8 mouse cellular contexts compared by ENCODE assay signal in the genomic region with DNA sequence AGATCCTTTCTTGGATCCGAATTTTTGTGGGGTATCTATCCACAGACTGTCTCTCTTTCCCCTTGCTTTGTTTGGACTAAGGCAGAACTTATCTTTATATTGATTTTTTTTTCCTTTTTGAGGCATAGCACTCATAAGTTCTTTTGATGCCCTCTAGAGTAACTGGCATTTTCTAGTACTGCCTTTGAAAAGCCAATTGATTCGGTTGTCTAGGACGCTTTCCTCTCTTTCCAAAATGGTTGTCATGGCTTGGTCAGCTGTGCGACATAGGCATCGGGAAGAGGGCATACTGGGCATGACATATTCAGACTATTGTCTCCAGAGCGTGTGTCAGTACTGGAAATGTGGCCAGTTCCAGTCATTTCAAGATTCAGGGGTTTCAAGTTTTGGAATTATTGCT. TPM values are rescaled to one million over a fixed set of nuclear protein-coding genes. Genes with fewer than 3 reads are reported as not detected.
DNase-seq lines count a peak whose midpoint lies in the region; ATAC-seq and TF ChIP-seq lines count a peak whose summit lies in the region.

No protein-coding gene starts in this region.

- no peak for TF ChIP-seq CTCF in MEL (IDR thresholded peaks at IDR 0.05 in 2 of 3, conservative IDR thresholded peaks at IDR 0.05 in 1 of 3; ENCODE audit: control insufficient read depth in 1 of 3, insufficient read depth in 1 of 3, low read depth in 2 of 3, low read length in 3 of 3, poor library complexity in 1 of 3, severe bottlenecking in 1 of 3)

- no peaks in the 10 kb centered on the region for H3K27me3 ChIP-seq in heart, embryonic 11.5 days (ENCODE audit: control insufficient read depth, insufficient read depth, low read length)
- no peaks in the 10 kb centered on the region for H3K27me3 ChIP-seq in MEL (ENCODE audit: control insufficient read depth in 1 of 2, insufficient read depth in 2 of 2, low read length in 2 of 2)
- H3K27me3 ChIP-seq in forebrain, embryonic 11.5 days (ENCODE audit: control insufficient read depth, insufficient read depth, low read length): no peaks in the 10 kb centered on the region
- no peaks in the 10 kb centered on the region for H3K27me3 ChIP-seq in liver, embryonic 15.5 days

- TF ChIP-seq RAD21 in MEL (IDR thresholded peaks at IDR 0.05; ENCODE audit: low read depth, low read length): no peak

- intact Hi-C loops in heart, postnatal 14 days (cut with DNase I): loop anchor here (5.0 kb wide), 2 partner anchors 188 to 208 kb away; a partner anchor contains a TSS

- TF ChIP-seq POLR2A in MEL (IDR thresholded peaks at IDR 0.05; ENCODE audit: control insufficient read depth in 1 of 2, insufficient read depth in 1 of 2, low read depth in 1 of 2, low read length in 2 of 2, poor library complexity in 1 of 2): no peak

- no peak for DNase-seq in heart, postnatal 14 days
- DNase-seq in MEL (ENCODE audit: low read depth, low spot score): peak; percentile 65
- no peak for DNase-seq in forebrain, embryonic 11.5 days (ENCODE audit: low spot score)
- no peak for DNase-seq in left cerebral cortex, adult 11 months (ENCODE audit: low spot score)
- DNase-seq in ovary, postnatal 10 days (ENCODE audit: low spot score): no peak
- no peak for DNase-seq in testis, postnatal 14 days (ENCODE audit: low spot score)

- H3K9ac ChIP-seq in heart, embryonic 11.5 days (ENCODE audit: low read depth, low read length): peak overlapping the region; percentile 98
- H3K9ac ChIP-seq in MEL (ENCODE audit: control insufficient read depth, low read depth, low read length, poor library complexity, severe bottlenecking): peak overlapping the region; percentile 85
- peak overlapping the region; percentile 100 for H3K9ac ChIP-seq in forebrain, embryonic 11.5 days (ENCODE audit: low read length)
- H3K9ac ChIP-seq in liver, embryonic 15.5 days: peak overlapping the region; percentile 99

- peak overlapping the region; percentile 93 for H3K4me3 ChIP-seq in heart, embryonic 11.5 days (ENCODE audit: low read depth, low read length)
- H3K4me3 ChIP-seq in MEL (ENCODE audit: control insufficient read depth in 1 of 2, insufficient read depth in 1 of 2, low read depth in 2 of 2, low read length in 2 of 2): peak overlapping the region; percentile 59 to 83
- H3K4me3 ChIP-seq in forebrain, embryonic 11.5 days (ENCODE audit: low read depth, low read length): peak overlapping the region; percentile 97
- peak overlapping the region; percentile 96 for H3K4me3 ChIP-seq in liver, embryonic 15.5 days (replicated peaks)

- ATAC-seq in heart, embryonic 11.5 days (replicated peaks; ENCODE audit: insufficient number of reproducible peaks, low FRiP score, low TSS enrichment): no peak
- ATAC-seq in forebrain, embryonic 11.5 days (replicated peaks; ENCODE audit: low FRiP score): no peak
- ATAC-seq in liver, embryonic 15.5 days (ENCODE audit: insufficient read depth): no peak

- peak overlapping the region; percentile 97 for H3K27ac ChIP-seq in heart, embryonic 11.5 days (ENCODE audit: low read depth, low read length)
- H3K27ac ChIP-seq in MEL (ENCODE audit: control insufficient read depth, low read depth, low read length): peak overlapping the region; percentile 91
- H3K27ac ChIP-seq in forebrain, embryonic 11.5 days (ENCODE audit: low read depth, low read length): peak overlapping the region; percentile 98
- peak overlapping the region; percentile 99 for H3K27ac ChIP-seq in liver, embryonic 15.5 days (replicated peaks)

- peaks cover 8% of the 10 kb centered on the region; the same call in 1 of the 2 replicates for H3K4me1 ChIP-seq in heart, embryonic 11.5 days (ENCODE audit: control insufficient read depth, insufficient read depth, low read length)
- peaks cover 3 to 9% of the 10 kb centered on the region in 2 experiments for H3K4me1 ChIP-seq in MEL (ENCODE audit: control insufficient read depth in 1 of 2, insufficient read depth in 2 of 2, low read length in 2 of 2)
- no peaks in the 10 kb centered on the region for H3K4me1 ChIP-seq in forebrain, embryonic 11.5 days (replicated peaks; ENCODE audit: control insufficient read depth, insufficient read depth, low read length)
- H3K4me1 ChIP-seq in liver, embryonic 15.5 days (replicated peaks): peaks cover 21% of the 10 kb centered on the region

- peaks cover 16% of the 10 kb centered on the region for H3K36me3 ChIP-seq in heart, embryonic 11.5 days (ENCODE audit: control insufficient read depth, insufficient read depth, low read length)
- H3K36me3 ChIP-seq in MEL (ENCODE audit: control insufficient read depth in 1 of 2, insufficient read depth in 2 of 2, low read length in 2 of 2): peaks cover 24 to 30% of the 10 kb centered on the region in 2 experiments
- H3K36me3 ChIP-seq in forebrain, embryonic 11.5 days (ENCODE audit: control insufficient read depth, insufficient read depth, low read length): peaks cover 10% of the 10 kb centered on the region; the same call in 1 of the 2 replicates
- H3K36me3 ChIP-seq in liver, embryonic 15.5 days (replicated peaks): peaks cover 57% of the 10 kb centered on the region

- WGBS in heart, embryonic 11.5 days (ENCODE audit: insufficient replicate concordance): 1% methylated on average over 6 of the region's 6 CpGs
- WGBS in forebrain, embryonic 11.5 days: 1% methylated on average over 6 of the region's 6 CpGs
- under 1% methylated on average over 6 of the region's 6 CpGs for WGBS in liver, embryonic 15.5 days (ENCODE audit: insufficient replicate concordance)

- H3K79me2 ChIP-seq in MEL (ENCODE audit: control insufficient read depth, insufficient read depth, low read length, poor library complexity): peaks cover 45% of the 10 kb centered on the region

- no peak for TF ChIP-seq EP300 in MEL (IDR thresholded peaks at IDR 0.05; ENCODE audit: low read depth in 1 of 2, low read length in 2 of 2)

- no peaks in the 10 kb centered on the region for H3K9me3 ChIP-seq in heart, embryonic 11.5 days (replicated peaks; ENCODE audit: control insufficient read depth, low read length)
- no peaks in the 10 kb centered on the region for H3K9me3 ChIP-seq in MEL (replicated peaks; ENCODE audit: insufficient read depth, low read length)
- H3K9me3 ChIP-seq in forebrain, embryonic 11.5 days (ENCODE audit: control insufficient read depth, low read length): no peaks in the 10 kb centered on the region
- H3K9me3 ChIP-seq in liver, embryonic 15.5 days (replicated peaks): no peaks in the 10 kb centered on the region

- H3K4me2 ChIP-seq in heart, embryonic 11.5 days: peak overlapping the region; percentile 80
- peak overlapping the region; percentile 82 for H3K4me2 ChIP-seq in forebrain, embryonic 11.5 days (ENCODE audit: low read depth, low read length, severe bottlenecking)
- peak overlapping the region; percentile 68 for H3K4me2 ChIP-seq in liver, embryonic 15.5 days

TF ChIP-seq in MEL, 35 proteins besides CTCF, POLR2A, EP300 and RAD21 (continues in another document):
- peak; percentile 55 for TF ChIP-seq SIN3A (IDR thresholded peaks at IDR 0.05; ENCODE audit: low read length)
- TF ChIP-seq TAL1 (IDR thresholded peaks at IDR 0.05; ENCODE audit: low read length): no peak

RNA-seq across cellular contexts. Expression of a gene that starts 0.6 kb away (rescaled TPM):
- 15.6 and 17.0 TPM in 2 replicates for polyA plus RNA-seq in heart, embryonic 11.5 days (2014; fragmentation: Nextera tagmentation; extraction: Ambion mirVana)
- 1 to 10 TPM; 8.2 to 8.3 TPM for total RNA-seq in heart, postnatal 14 days (2021)
- 11.2 and 11.6 TPM in 2 replicates for total RNA-seq in MEL (2012; rRNA removed)
- polyA plus RNA-seq in MEL (2012; ENCODE audit: insufficient read depth in 1 of 2, insufficient read length in 2 of 2, low read depth in 1 of 2, low replicate concordance in 2 of 2, missing spikeins in 1 of 2): 10 to 100 TPM in 1 of 2 experiments, not detected in 1; 12.9 TPM
- polyA plus RNA-seq in forebrain, embryonic 11.5 days (2014; fragmentation: Nextera tagmentation; extraction: Ambion mirVana): 20.8 and 23.0 TPM in 2 replicates
- 7.8 and 9.1 TPM in 2 replicates for polyA plus RNA-seq in liver, embryonic 15.5 days (2015; fragmentation: Nextera tagmentation; extraction: Ambion mirVana)

RNA-seq across cellular contexts. Expression of a gene that starts 0.7 kb away (rescaled TPM):
- polyA plus RNA-seq in heart, embryonic 11.5 days (2014; fragmentation: Nextera tagmentation; extraction: Ambion mirVana): 277 and 291 TPM in 2 replicates
- total RNA-seq in heart, postnatal 14 days (2021): 100 to 1,000 TPM; 425 to 428 TPM
- 338 and 358 TPM in 2 replicates for total RNA-seq in MEL (2012; rRNA removed)
- polyA plus RNA-seq in MEL (2012; ENCODE audit: insufficient read depth in 1 of 2, insufficient read length in 2 of 2, low read depth in 1 of 2, low replicate concordance in 2 of 2, missing spikeins in 1 of 2): 1,000 to 10,000 TPM in 1 of 2 experiments, 100 to 1,000 TPM in 1; 748 to 3,269 TPM
- polyA plus RNA-seq in forebrain, embryonic 11.5 days (2014; fragmentation: Nextera tagmentation; extraction: Ambion mirVana): 508 and 538 TPM in 2 replicates
- polyA plus RNA-seq in liver, embryonic 15.5 days (2015; fragmentation: Nextera tagmentation; extraction: Ambion mirVana): 114 and 115 TPM in 2 replicates

RNA-seq across cellular contexts. Expression of a gene that starts 10.3 kb away (rescaled TPM):
- polyA plus RNA-seq in heart, embryonic 11.5 days (2014; fragmentation: Nextera tagmentation; extraction: Ambion mirVana): 7.5 and 9.3 TPM in 2 replicates
- 1 to 10 TPM; 3.8 to 4.1 TPM for total RNA-seq in heart, postnatal 14 days (2021)
- 9.2 and 10.7 TPM in 2 replicates for total RNA-seq in MEL (2012; rRNA removed)
- 1 to 10 TPM in 1 of 2 experiments, not detected in 1; 6.3 TPM for polyA plus RNA-seq in MEL (2012; ENCODE audit: insufficient read depth in 1 of 2, insufficient read length in 2 of 2, low read depth in 1 of 2, low replicate concordance in 2 of 2, missing spikeins in 1 of 2)
- polyA plus RNA-seq in forebrain, embryonic 11.5 days (2014; fragmentation: Nextera tagmentation; extraction: Ambion mirVana): 8.9 and 9.1 TPM in 2 replicates
- polyA plus RNA-seq in liver, embryonic 15.5 days (2015; fragmentation: Nextera tagmentation; extraction: Ambion mirVana): 3.8 and 4.7 TPM in 2 replicates

RNA-seq across cellular contexts. Expression of a gene that starts 38.6 kb away (rescaled TPM):
- 1.2 TPM in 2 replicates for polyA plus RNA-seq in heart, embryonic 11.5 days (2014; fragmentation: Nextera tagmentation; extraction: Ambion mirVana)
- total RNA-seq in heart, postnatal 14 days (2021): 1 to 10 TPM; 1.3 to 1.4 TPM
- not detected in 2 replicates for total RNA-seq in MEL (2012; rRNA removed)
- polyA plus RNA-seq in MEL (2012; ENCODE audit: insufficient read depth in 1 of 2, insufficient read length in 2 of 2, low read depth in 1 of 2, low replicate concordance in 2 of 2, missing spikeins in 1 of 2): under 1 TPM in 1 of 2 experiments, not detected in 1; 0.26 TPM
- 0.63 and 1.3 TPM in 2 replicates for polyA plus RNA-seq in forebrain, embryonic 11.5 days (2014; fragmentation: Nextera tagmentation; extraction: Ambion mirVana)
- polyA plus RNA-seq in liver, embryonic 15.5 days (2015; fragmentation: Nextera tagmentation; extraction: Ambion mirVana): 2.8 and 3.2 TPM in 2 replicates

RNA-seq across cellular contexts. Expression of a gene that starts 39.2 kb away (rescaled TPM):
- 52.0 and 61.8 TPM in 2 replicates for polyA plus RNA-seq in heart, embryonic 11.5 days (2014; fragmentation: Nextera tagmentation; extraction: Ambion mirVana)
- 100 to 1,000 TPM; 173 to 180 TPM for total RNA-seq in heart, postnatal 14 days (2021)
- 0.12 and 0.20 TPM in 2 replicates for total RNA-seq in MEL (2012; rRNA removed)
- polyA plus RNA-seq in MEL (2012; ENCODE audit: insufficient read depth in 1 of 2, insufficient read length in 2 of 2, low read depth in 1 of 2, low replicate concordance in 2 of 2, missing spikeins in 1 of 2): under 1 TPM in 1 of 2 experiments, not detected in 1; 0.14 TPM
- 15.4 and 18.8 TPM in 2 replicates for polyA plus RNA-seq in forebrain, embryonic 11.5 days (2014; fragmentation: Nextera tagmentation; extraction: Ambion mirVana)
- polyA plus RNA-seq in liver, embryonic 15.5 days (2015; fragmentation: Nextera tagmentation; extraction: Ambion mirVana): 7.0 and 7.8 TPM in 2 replicates
